Mouse (Mus musculus): ENCODE measurements at regions not wholly inside any gene's neighbourhood (a gene's known extent, or its start where the extent isn't known, plus 50 kb on each side); places are given as distances from the start of the nearest gene placed in this dataset.

GRCm38 (mm10) chr2:72639022-72639421 lies 163.1 kb downstream of the Cdca7 start:
- TF ChIP-seq CTCF (IDR thresholded peaks at IDR 0.05; ENCODE audit: extremely low read depth, insufficient read length, insufficient replicate concordance, low read depth, low read length): no peak
- TF ChIP-seq POLR2A (IDR thresholded peaks at IDR 0.05; ENCODE audit: low read depth, low read length): no peak

All from small intestine, adult 2 months (tissue).